Mouse (Mus musculus) bone marrow macrophage, adult 2 months (primary cell): Measurements from ENCODE around the gene Ost4. TPM values are rescaled to one million over a fixed set of nuclear protein-coding genes. Genes with fewer than 3 reads are reported as not detected.

Source experiments
- H3K27ac ChIP-seq: 2 replicates; pipeline ENCODE4 v1.5.1; 2012; ENCODE audit warnings: low read depth, low read length; ENCODE audit not compliant: insufficient read depth
- H3K4me1 ChIP-seq: 2 replicates; pipeline ENCODE4 v1.6.1; 2012; ENCODE audit warnings: low read length; ENCODE audit not compliant: control insufficient read depth, insufficient read depth
- H3K4me3 ChIP-seq: 2 replicates; pipeline ENCODE4 v1.5.1; 2012; ENCODE audit warnings: mild to moderate bottlenecking, low read length, moderate library complexity; ENCODE audit not compliant: insufficient read depth
- CTCF ChIP-seq: IDR thresholded peaks from 2 replicates; pipeline ENCODE4 v1.5.1; 2012; ENCODE audit warnings: low read depth, mild to moderate bottlenecking, low read length, moderate library complexity
- POLR2A ChIP-seq: IDR thresholded peaks from 2 replicates; pipeline ENCODE4 v1.6.1; 2012; ENCODE audit warnings: mild to moderate bottlenecking, low read depth, low read length, borderline replicate concordance
- polyA plus RNA-seq: library from polyadenylated mRNA; stranded (reverse); fragments of >200 nt; gene quantifications from 2 replicates; pipeline ENCODE4 v1.2.4, GENCODE M21; 2012; ENCODE audit not compliant: missing spikeins, insufficient read depth, insufficient read length

The Ost4 gene
- polyA plus RNA-seq, 1 experiment, result 317 TPM

DNA sequence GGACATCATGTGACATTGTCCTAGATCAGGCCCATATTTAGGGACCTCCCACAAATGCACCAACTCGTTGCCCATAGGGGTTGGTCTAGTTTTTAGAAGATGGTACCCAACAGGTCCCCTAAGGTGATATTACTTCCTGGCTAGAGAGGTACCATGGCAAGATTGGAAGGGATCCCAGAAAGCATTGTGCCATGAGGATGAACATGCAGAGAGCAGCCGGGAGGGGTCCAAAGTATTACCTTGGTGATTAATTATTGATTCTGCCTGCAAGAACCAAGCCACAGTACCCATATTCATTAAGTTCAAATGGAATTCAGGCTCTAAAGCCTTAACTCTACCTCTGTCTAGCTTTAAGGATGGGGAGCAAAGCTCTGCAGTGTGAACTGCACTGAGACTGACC lies 18.5 kb upstream of the Ost4 start:
- TF ChIP-seq CTCF (no peak), POLR2A (no peak)
- Histone ChIP-seq H3K27ac (no peak overlapping the region), H3K4me1 (peaks cover 13% of the 10 kb centered on the region), H3K4me3 (no peak overlapping the region)

DNA sequence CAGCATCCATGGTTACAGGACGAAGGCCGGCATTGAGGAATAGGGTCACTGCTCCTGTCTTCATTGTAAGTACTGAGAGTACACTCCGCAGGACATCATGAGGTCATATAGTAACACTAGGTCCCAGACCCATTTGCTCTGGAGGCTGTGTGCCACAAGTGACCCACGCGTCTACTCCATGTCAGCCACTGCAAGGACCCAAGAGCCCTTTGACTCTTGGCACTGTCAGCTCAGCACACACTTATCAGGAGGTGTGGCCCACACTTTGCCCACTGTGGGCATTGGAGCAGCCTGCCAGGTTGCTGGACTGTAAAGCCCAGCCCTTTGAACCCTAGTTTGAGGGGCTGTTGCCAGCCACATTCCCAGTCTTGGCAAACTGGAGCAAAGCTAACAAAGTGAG lies 17.6 kb upstream of the Ost4 start:
- TF ChIP-seq POLR2A (no peak), CTCF (no peak)
- Histone ChIP-seq H3K4me1 (peaks cover 20% of the 10 kb centered on the region), H3K27ac (no peak overlapping the region), H3K4me3 (no peak overlapping the region)

DNA sequence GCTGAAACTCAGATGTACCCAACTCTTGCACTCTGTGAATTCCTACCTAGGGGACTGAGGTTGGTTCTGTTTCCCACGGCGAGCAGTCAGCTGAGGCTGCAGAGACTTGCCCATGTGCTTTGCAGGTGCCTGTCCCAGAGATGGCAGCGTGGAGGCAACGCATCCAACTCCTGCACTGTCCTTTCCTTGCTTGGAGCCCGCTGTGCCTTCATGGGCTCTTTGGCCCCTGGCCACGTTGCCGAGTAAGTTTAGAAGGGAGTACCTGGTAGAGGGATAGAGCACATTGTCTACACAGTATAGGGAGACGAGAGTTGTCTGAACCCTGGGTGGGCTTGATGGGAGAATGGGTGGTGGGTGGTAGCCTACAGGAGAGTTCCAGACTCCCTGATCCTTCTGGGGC lies 17.0 kb upstream of the Ost4 start:
- H3K4me3 ChIP-seq, result no peak overlapping the region
- TF ChIP-seq POLR2A (no peak), CTCF (no peak)
- H3K4me1 ChIP-seq, result peaks cover 20% of the 10 kb centered on the region
- no peak overlapping the region for H3K27ac ChIP-seq

DNA sequence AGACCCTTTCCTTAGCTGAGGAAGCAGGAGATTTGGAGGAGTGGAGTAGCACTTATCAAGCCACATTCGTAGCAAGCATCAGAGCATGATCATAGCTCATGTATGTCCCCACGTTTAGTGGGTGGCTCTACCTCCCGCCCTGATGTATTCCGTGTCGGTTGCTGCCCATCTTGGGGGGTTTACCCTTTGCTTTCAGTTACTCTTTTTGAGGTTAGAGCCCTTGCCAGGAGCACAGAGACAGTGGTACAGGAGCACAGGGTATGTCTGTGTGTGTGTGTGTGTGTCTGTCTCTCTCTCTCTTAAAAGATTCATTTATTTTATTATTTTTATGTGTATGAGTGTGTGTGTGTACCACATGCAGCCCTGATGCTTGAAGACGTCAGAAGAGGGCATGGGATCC lies 15.5 kb upstream of the Ost4 start:
- TF ChIP-seq CTCF, result no peak
- no peak for TF ChIP-seq POLR2A
- Histone ChIP-seq H3K27ac (no peak overlapping the region), H3K4me1 (peaks cover 20% of the 10 kb centered on the region)

DNA sequence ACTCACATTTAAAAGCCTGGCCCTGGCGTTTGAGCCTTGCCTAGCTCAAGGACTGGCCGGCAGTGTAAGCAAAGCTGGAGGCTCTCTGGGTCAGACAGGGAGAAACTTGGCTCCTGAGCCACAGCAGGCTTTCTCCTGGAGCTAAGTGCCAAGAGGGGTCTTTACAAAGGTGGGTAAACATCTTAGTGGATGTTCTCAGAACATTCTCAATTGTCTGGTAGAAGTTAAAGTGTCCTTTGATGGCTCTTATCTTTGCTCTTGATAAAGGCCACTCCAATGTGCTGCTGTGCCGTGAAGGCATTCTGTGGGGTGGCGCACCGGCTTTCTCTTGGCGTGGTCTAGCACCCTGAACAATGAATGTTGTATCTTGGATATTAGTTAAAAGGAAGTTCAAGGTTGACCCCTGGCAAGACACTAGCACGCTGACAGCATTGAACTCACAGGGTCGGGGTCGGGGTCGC lies 15.0 kb upstream of the Ost4 start:
- H3K27ac ChIP-seq, result no peak overlapping the region
- peak overlapping the region; percentile 96 for H3K4me3 ChIP-seq
- TF ChIP-seq CTCF (no peak), POLR2A (no peak)
- peaks cover 18% of the 10 kb centered on the region for H3K4me1 ChIP-seq

More for the DNA sequence above, 15.5 kb upstream of the Ost4 start:
- H3K4me3 ChIP-seq, result no peak overlapping the region

DNA sequence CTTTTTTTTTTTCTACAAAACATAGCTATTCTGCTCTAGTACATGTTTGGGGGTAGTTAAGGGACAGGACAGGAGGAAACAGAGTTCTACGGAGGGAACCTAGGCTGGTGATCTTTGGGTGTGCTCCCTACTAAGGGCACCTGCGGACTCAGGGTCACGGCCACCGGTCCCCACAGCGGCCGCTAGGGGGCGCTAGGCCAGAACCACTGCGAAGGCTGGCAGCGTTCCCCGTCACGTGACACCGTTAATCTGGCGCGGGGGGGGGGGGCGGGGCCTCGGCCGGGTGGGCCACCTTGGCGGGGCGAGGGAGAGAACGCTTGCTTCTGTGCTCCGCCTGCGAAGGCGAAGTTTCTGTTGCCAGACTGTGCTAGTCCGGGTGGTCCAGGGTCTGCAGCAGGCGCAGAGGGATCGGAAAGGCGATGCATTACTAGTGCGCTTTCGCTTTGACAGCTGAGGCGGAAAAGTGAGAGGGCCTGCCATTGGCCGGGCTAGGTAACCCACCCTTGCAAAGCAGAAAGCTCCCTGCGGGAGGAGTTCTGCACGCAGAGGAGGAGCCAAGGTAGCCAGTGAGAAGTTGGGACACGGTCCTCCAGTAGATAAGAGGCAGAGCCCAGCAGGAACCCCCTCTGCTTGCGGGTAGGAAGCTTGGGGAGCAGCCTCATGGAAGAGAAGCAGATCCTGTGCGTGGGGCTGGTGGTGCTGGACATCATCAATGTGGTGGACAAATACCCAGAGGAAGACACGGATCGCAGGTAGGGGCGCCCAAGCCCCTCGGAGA lies 13.9 kb upstream of the Ost4 start, which contains the start of gene Khk:
Gene Khk, plus strand, starts transcription at position 176 of the 778 bp plus-strand sequence.
- H3K27ac ChIP-seq, result peak within 1 kb of the TSS; percentile 90
- H3K4me1 ChIP-seq, result peaks cover 30% of the 10 kb centered on the region
- H3K4me3 ChIP-seq, result peak within 1 kb of the TSS; percentile 96
- TF ChIP-seq POLR2A, result 0 out of 2 replicates have a peak, but pooled peaks have one; percentile 3
- peak; percentile 82 for TF ChIP-seq CTCF

DNA sequence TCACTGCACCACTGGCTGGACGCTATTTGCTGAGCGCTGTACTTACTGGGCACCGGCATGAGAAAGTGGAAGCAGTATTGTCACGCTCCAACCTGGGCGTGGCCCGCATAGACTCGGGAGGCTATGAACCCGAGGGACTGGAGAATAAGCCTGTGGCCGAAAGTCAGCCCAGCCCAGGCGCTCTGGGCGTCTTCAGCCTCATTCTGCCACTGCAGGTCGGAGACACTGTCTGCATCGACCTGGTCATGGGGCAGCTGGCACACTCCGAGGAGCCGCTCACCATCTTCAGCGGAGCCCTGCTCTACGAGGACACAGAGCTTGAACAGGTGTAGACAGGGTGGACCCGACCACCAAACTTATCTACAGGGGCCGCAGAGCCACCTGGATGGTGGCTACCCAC lies 13.0 kb upstream of the Ost4 start:
- Histone ChIP-seq H3K4me1 (peaks cover 33% of the 10 kb centered on the region), H3K4me3 (no peak overlapping the region), H3K27ac (no peak overlapping the region)
- TF ChIP-seq CTCF (no peak), POLR2A (no peak)

DNA sequence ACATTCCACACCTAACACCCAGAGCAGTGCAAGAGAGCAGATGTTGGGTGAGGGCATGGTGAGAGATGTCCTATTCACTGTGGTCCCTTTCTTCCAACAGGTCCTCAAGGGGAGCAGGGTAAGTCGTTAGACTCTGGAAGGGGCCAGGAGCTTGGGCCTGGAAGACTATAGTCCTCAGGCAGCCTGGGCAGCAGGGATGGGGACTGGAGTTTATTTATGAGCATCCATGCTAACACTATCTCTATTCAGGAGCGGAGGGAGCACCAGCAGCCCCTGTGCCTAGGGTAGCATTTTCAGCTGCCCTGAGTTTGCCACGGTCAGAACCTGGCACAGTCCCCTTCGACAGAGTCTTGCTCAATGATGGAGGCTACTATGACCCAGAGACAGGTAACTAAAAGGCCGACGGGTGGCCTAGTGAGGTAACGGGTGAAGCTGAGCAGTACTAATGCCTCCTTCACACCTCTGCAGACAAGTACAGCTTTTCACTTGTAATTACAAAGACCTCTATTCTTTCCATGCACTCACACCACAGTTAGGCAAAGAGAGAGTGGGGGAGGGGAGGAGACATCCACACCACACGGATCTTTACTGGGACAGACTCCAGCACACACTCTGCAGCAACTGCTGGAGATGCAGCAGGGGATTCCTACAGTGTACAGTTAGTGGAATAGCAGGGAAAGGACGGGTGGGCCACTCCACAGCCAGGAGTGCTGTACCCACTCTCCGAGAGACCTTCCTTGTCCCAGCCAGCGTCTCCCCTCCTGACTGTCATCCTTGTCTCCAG lies 12.4 kb upstream of the Ost4 start:
- no peak for TF ChIP-seq POLR2A
- TF ChIP-seq CTCF, result no peak
- peaks cover 39% of the 10 kb centered on the region for H3K4me1 ChIP-seq
- H3K4me3 ChIP-seq, result no peak overlapping the region
- no peak overlapping the region for H3K27ac ChIP-seq

DNA sequence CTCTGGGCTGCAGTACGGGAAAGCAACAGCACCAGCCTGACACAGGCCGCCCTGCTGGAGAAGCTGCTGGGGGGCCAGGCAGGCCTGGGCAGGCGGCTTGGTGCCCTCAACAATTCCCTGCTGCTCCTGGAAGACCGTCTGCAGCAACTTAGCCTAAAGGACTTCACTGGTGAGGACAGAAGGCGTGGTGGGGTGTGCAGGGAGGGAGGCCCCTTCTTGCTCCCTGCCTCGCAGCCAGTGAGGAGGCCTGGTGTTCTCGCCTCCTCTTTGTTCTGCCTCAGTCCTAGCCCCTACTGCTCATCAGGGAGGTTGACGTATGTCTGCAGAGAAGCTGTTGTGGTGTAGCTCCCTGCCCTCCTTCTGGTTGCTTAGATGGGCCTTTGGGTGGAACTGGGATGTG lies 11.1 kb upstream of the Ost4 start:
- Histone ChIP-seq H3K4me3 (no peak overlapping the region), H3K27ac (no peak overlapping the region), H3K4me1 (peaks cover 40% of the 10 kb centered on the region)
- TF ChIP-seq CTCF, result no peak
- TF ChIP-seq POLR2A, result no peak
